Mouse (Mus musculus): ENCODE measurements around the gene Sox10.

Sox10 gene

DNA sequence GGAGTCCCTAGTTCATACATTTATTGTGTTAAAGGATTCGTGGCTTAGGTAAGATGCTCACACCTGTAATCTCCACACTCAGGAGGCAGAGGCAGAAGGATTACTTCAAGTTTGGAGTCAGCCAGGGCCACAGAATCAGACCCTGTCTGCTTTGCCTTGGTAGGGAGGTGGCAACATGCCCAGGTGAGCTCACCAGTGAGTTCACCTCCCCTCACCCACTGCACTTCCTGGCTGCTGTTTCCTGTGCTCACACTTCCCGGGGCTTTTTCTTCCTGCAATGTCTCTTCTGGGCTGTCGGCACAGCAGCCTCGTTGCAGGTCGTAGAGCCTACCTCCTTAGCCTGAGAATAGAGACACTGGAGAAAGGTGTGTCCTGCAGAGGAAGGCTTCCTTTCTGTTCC, 49.8 kb downstream of the Sox10 start:
- TF ChIP-seq GATA4 (IDR thresholded peaks at IDR 0.05; ENCODE audit: insufficient replicate concordance, low read length) = no peak

GRCm38 (mm10) chr15:79111774-79112173, 53.3 kb downstream of the Sox10 start:
- no peak for TF ChIP-seq GATA4 (IDR thresholded peaks at IDR 0.05; ENCODE audit: insufficient replicate concordance, low read length)

GRCm38 (mm10) chr15:79110528-79110927, 54.5 kb downstream of the Sox10 start:
- TF ChIP-seq GATA4 (IDR thresholded peaks at IDR 0.05; ENCODE audit: insufficient replicate concordance, low read length) = no peak

- TF ChIP-seq GATA4 (IDR thresholded peaks at IDR 0.05; ENCODE audit: insufficient replicate concordance, low read length) = no peak
These were observed 55.0 kb downstream of the Sox10 start for GRCm38 (mm10) chr15:79110031-79110430.

GRCm38 (mm10) chr15:79109321-79109934, 55.6 kb downstream of the Sox10 start:
- no peak for TF ChIP-seq GATA4 (IDR thresholded peaks at IDR 0.05; ENCODE audit: insufficient replicate concordance, low read length)

GRCm38 (mm10) chr15:79108421-79109320, 56.4 kb downstream of the Sox10 start, which contains the start of gene Micall1:
Gene Micall1, plus strand, starts transcription at chr15:79108898.
- no peak for TF ChIP-seq GATA4 (IDR thresholded peaks at IDR 0.05; ENCODE audit: insufficient replicate concordance, low read length)

DNA sequence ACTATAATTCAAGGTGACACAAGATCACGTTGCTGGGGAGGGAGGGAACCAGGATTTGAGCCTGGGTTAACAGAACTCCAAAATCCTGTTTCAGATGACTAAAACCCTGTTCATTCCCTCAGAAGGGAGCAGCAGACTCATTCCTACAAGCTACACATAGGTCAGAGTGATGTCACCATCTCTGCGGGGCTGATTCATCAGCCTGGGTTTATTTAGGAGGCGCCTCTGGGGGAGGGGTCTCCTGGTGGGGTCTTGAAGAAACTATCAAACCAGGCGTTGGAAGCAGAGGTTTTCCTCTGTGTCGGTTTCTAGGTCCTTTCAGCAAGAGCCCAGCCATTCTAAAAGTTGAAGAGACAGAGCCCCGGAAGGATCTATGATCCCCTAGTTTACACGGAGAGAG, 57.1 kb downstream of the Sox10 start:
- TF ChIP-seq GATA4 (IDR thresholded peaks at IDR 0.05; ENCODE audit: insufficient replicate concordance, low read length) = no peak

DNA sequence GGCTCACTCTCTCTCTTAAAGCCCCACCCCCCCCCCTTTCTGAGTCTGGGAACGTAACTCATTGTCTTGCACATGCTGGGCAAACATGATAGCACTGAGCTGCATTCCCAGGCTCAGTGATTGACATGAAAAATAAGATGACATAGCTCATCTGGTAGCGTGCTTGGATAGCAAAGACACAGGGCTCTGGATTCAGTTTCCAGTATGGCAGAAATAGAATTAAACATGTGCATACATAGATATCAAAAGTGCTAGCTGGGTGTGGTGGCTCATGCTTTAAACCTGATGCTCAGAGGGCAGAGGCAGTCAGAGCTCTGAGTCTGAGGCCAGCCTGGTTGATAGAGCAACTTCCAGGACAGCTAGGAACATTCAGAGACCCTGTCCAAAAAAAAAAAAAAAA, 59.2 kb downstream of the Sox10 start:
- no peak for TF ChIP-seq GATA4 (IDR thresholded peaks at IDR 0.05; ENCODE audit: insufficient replicate concordance, low read length)
